Mouse (Mus musculus) Muller cell, postnatal 12 days (primary cell): ENCODE results near the gene Plk3.

Experiments
- DNase-seq: peaks from one replicate; pipeline ENCODE4 v3.0.0-alpha.2; 2015; ENCODE audit errors: inconsistent ontology term

Gene Plk3

GRCm38 (mm10) chr4:117119636-117120035 is 14.1 kb downstream of the Plk3 start:
- no peak for DNase-seq

GRCm38 (mm10) chr4:117117931-117118330 is 15.8 kb downstream of the Plk3 start:
- no peak for DNase-seq

DNA sequence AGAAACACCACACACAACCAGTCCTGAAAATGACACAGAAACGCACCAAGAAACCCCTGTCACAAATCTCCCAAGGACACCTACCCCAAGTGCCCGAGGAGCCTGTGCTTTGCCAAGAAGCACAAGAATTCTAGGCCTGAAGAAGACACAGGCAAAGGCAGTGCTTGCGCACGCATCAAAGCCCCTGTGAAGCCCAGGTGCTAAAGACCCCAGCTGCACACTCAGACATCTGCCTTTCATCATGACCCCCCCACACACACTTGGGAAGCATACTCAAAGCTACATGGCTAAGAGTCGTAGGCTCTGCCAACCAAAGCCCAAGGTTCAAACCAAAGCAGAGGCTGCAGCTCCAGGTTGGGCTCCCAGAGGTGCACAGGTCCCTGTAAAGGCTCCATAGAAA is 18.2 kb downstream of the Plk3 start:
- DNase-seq: no peak

- no peak for DNase-seq
Observed at GRCm38 (mm10) chr4:117113237-117113636, 20.5 kb downstream of the Plk3 start.

GRCm38 (mm10) chr4:117110985-117111384 is 22.8 kb downstream of the Plk3 start:
- no peak for DNase-seq

GRCm38 (mm10) chr4:117110249-117110648 is 23.5 kb downstream of the Plk3 start:
- no peak for DNase-seq

GRCm38 (mm10) chr4:117109330-117109729 is 24.4 kb downstream of the Plk3 start:
- no peak for DNase-seq

DNA sequence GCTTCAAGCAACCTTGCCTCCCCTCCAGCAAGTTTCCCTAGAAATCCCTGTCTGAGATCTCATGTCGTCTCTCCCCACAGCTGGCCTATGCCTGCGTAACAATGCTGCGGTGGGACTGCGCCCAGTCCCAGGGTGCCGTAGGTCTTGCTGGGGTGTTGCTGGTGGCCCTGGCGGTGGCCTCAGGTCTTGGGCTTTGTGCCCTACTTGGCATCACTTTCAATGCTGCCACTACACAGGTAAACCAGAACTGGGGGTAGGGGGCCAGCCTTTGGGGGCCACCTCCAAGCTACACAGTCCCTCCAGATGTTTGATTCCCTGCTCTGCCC is 25.3 kb downstream of the Plk3 start:
- DNase-seq: no peak

GRCm38 (mm10) chr4:117107813-117108523 is 25.8 kb downstream of the Plk3 start:
- no peak for DNase-seq

DNA sequence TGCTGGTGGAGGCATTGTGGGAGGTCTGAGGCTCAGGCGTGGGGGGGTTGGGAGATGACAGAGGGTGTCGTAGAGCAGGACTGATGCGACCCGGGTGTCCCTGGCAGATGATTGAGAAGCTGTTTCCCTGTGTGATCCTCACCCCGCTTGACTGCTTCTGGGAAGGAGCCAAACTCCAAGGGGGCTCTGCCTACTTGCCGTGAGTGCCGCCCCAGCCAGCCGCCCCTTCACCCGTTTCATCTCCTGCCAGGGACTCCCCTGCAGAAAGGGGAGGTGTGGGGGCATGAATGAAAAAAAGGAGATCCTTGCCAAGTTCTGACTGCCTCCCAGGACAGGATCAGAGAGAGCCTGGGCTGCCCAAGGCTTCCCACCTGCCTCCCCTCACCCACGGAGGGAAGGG is 28.6 kb downstream of the Plk3 start:
- DNase-seq: no peak

DNA sequence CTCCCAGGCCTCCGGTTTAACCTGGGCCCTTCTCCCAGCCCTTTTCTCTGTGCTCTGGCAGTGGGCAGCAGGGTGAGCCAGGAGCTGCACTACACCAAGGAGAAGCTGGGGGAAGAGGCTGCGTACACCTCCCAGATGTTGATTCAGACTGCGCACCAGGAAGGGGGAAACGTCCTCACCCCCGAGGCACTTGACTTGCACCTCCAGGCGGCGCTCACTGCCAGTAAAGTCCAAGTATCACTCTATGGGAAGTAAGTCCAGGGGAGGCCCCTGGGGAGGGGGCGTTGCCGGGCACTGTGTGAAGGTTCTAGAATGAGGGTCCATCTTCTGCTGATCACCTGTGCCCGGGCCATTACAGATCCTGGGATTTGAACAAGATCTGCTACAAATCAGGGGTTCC is 29.1 kb downstream of the Plk3 start:
- no peak for DNase-seq

DNA sequence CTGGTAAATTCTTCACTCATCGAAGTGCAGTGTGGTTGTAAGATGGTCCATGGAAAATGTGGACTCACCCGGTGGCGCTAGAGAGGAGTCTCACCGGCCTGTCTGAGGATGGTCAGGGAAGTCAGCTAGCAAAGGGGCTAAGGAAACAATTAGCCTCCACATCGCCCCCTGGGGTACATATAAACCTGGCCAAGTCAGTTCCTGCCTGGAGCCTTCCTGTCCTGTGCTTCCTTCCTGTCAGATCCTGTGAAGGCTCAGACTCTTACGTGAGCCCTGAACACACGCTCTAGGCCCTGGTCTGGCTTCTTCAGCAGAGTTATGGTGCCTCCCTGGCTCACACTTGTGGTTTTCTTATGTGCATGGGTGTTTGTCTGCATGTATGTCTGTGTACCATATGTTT is 32.5 kb downstream of the Plk3 start:
- no peak for DNase-seq

- no peak for DNase-seq
Observed at GRCm38 (mm10) chr4:117100036-117100435, 33.7 kb downstream of the Plk3 start.

GRCm38 (mm10) chr4:117098764-117099036 is 35.1 kb downstream of the Plk3 start:
- DNase-seq: no peak

- DNase-seq: no peak
Observed at GRCm38 (mm10) chr4:117097969-117098763, 35.6 kb downstream of the Plk3 start.

- no peak for DNase-seq
Observed at GRCm38 (mm10) chr4:117096666-117097065, 37.1 kb downstream of the Plk3 start.

DNA sequence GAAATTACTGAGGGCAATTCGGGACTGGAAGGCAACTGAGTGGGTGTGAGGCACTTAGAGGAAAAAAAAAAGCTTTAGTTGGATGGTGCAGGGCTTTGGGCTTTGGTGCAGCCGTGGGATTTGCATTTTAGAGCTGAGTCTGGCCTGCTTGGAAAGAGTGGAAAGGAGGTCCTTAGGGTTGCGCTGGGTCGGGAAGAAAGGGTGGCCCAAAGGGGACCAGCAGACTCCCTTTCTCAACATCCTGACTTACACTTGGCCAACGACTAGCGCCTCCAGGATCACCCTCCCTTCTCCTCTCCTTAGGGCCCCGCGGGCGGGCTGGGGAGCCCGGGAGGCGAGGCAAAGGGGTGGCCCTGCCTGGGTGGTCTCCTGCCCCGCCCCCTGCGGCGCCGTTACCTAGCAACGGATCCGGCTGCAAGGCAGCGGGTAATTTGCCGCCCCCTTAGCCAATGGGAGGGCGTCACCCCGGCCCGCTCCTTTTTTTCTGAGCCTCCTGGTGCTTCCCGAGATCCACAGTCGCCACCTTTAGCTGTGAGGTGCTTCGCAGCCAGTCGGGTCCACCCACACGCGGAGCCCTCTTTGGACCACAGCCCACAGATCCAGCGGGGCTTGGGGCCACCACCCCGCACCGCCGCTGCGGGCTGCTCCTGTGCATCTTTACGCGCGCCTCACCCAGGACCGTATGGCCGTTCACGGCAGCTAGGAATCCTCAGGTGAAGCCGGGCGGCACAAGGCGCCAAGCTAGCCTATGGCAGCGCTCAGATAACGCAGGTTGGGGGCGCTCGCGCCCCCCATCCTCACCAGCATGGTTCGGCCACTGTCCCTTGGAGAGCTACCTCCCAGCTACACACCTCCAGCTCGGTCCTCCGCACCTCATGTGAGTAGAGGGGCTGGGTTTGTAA is 38.0 kb downstream of the Plk3 start, which contains the start of gene Ptch2:
TSS of gene Ptch2 (plus strand) at position 525 of the 902 bp plus-strand sequence.
- peak; percentile 54 for DNase-seq

DNA sequence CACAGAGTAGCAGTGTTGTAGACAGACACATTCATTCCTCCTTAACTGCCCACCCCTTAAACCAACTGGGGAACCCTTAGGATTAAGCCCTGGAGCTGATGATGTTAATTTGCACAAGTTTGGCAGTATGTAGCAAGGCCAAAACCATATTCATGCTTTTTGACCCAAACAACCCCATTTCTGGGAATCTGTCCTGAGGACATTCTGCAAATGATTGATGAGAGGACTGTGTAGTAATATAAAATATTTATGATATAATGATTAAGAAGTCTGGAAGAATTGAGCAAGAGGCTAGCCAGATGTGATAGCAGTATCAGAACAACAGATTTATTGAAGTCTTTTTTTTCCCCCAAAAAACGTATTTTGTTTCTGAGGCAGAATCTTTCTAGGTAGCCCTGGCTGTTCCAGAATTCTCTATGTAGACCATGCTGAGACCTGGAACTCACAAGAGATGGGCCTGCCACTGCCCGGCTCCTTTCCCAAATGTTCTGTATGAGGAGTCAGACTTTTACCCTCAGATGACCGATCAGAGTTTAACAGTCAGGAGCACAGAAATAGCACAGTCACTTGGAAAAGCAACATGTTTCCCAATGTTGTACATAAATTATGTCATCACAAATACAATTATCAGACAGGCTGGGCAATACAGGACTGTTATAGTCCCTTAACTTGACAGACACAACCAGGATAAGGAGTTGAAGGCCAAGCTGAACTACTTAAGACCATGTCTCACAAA is 39.0 kb downstream of the Plk3 start:
- DNase-seq: no peak

GRCm38 (mm10) chr4:117090586-117090985 is 43.2 kb downstream of the Plk3 start:
- DNase-seq: no peak

DNA sequence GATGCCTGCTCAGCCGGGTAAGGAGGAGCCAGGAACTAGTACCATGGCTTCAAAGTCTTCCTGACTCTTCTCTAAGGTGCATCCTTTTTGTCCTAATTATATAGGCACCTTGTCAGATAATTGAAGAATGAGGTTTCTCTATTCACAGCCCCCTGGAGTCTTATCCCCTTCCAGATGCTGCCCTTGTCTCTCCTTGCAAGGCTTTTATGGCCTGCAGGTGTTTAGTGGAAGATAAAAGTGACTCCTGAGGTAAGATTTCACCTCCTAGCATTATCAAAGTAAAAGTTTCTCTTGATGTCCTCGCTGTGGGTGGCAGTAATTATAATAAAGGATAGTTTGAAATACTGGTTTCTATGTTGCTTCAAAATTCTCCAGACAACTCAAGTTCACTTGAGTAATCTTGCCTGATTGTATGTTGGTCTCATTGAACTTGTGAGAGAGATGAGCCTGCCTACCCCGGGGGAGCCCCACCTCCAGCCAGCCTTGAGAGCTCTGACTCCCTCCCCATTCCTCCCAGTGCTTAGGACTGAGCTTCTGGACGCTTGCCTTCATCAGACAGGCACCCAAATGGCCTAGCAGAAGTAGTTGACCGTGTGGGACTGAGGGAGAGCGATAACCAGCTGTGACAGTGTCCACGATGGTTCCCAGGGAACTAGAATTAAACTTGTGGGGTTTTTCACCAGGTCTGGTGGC is 45.7 kb downstream of the Plk3 start:
- DNase-seq: no peak
